19 mouse cellular contexts compared by ENCODE assay signal in genomic region chr9:48607417-48607816, GRCm38 (mm10). TPM values are rescaled to one million over a fixed set of nuclear protein-coding genes. Genes with fewer than 3 reads are reported as not detected.
A peak's percentile ranks its signal among the peaks of the same experiment; 100 is the strongest.
DNase-seq lines count a peak whose midpoint lies in the region; ATAC-seq and TF ChIP-seq lines count a peak whose summit lies in the region.
"Had no signal": no experiment of that assay in that cellular context is flagged by ENCODE, and none has a peak within 500 bp of the region (broad histone marks: within the 10 kb centered on the region; RNA-seq: fewer than 3 reads in every experiment).

No protein-coding gene starts in this region.

- TF ChIP-seq CTCF in midbrain, postnatal 0 days (IDR thresholded peaks at IDR 0.05) = no peak

- DNase-seq in heart, adult 11 months = peak; percentile 67
- no peak for DNase-seq in heart, adult 18-20 months
- DNase-seq in midbrain, embryonic 11.5 days (ENCODE audit: low spot score, missing footprints) = peak; percentile 87
- peak; percentile 33 for DNase-seq in R1 (ENCODE audit: low read depth, low spot score)
- DNase-seq in midbrain, postnatal 0 days (ENCODE audit: low spot score) = peak; percentile 15
- DNase-seq in right cerebral cortex, adult 2 months (ENCODE audit: low spot score in 2 of 2) = no peak
- DNase-seq: adrenal gland, postnatal 10 days; cerebellum, adult 18-20 months; cerebellum, adult 9-11 months; cerebellum, postnatal 36 days; forebrain, postnatal 0 days; gastrocnemius, postnatal 14 days; heart, postnatal 36 days had no signal

- no peak overlapping the region for H3K4me2 ChIP-seq in midbrain, embryonic 11.5 days
- no peak overlapping the region for H3K4me2 ChIP-seq in midbrain, embryonic 13.5 days (replicated peaks)
- no peak overlapping the region for H3K4me2 ChIP-seq in midbrain, postnatal 0 days (ENCODE audit: low read depth, low read length, poor library complexity, severe bottlenecking)
- H3K4me2 ChIP-seq: embryonic facial prominence, embryonic 12.5 days; heart, embryonic 13.5 days; hindbrain, embryonic 12.5 days had no signal

- 43% methylated on average over 7 of the region's 7 CpGs for WGBS in midbrain, embryonic 11.5 days
- WGBS in midbrain, embryonic 13.5 days = 24% methylated on average over 7 of the region's 7 CpGs
- WGBS in midbrain, postnatal 0 days = 25% methylated on average over 7 of the region's 7 CpGs

- H3K27ac ChIP-seq in midbrain, embryonic 11.5 days (ENCODE audit: low read depth, low read length) = no peak overlapping the region
- H3K27ac ChIP-seq in midbrain, embryonic 13.5 days = no peak overlapping the region
- no peak overlapping the region for H3K27ac ChIP-seq in midbrain, postnatal 0 days (ENCODE audit: low read depth, low read length)
- H3K27ac ChIP-seq: embryonic facial prominence, embryonic 12.5 days; heart, embryonic 13.5 days; hindbrain, embryonic 12.5 days; hindbrain, postnatal 0 days had no signal

- H3K4me1 ChIP-seq in midbrain, embryonic 11.5 days (ENCODE audit: control insufficient read depth, insufficient read depth, low read length) = no peaks in the 10 kb centered on the region
- 0 out of 2 replicates have a peak, but pooled peaks cover 4% of the 10 kb centered on the region for H3K4me1 ChIP-seq in midbrain, embryonic 13.5 days (replicated peaks)
- H3K4me1 ChIP-seq in midbrain, postnatal 0 days (ENCODE audit: insufficient read depth, low read length) = no peaks in the 10 kb centered on the region
- H3K4me1 ChIP-seq: hindbrain, embryonic 12.5 days had no signal

- H3K9ac ChIP-seq in midbrain, embryonic 11.5 days (ENCODE audit: low read length) = no peak overlapping the region
- H3K9ac ChIP-seq in midbrain, embryonic 13.5 days (replicated peaks) = no peak overlapping the region
- H3K9ac ChIP-seq in midbrain, postnatal 0 days (replicated peaks; ENCODE audit: low read length, poor library complexity, severe bottlenecking) = no peak overlapping the region
- H3K9ac ChIP-seq: embryonic facial prominence, embryonic 12.5 days; forebrain, postnatal 0 days; heart, embryonic 13.5 days; hindbrain, embryonic 12.5 days had no signal

- 0 out of 2 replicates have a peak, but pooled peaks have one; percentile 30 for ATAC-seq in midbrain, embryonic 11.5 days (ENCODE audit: low FRiP score)
- ATAC-seq in midbrain, embryonic 13.5 days = no peak
- ATAC-seq in midbrain, postnatal 0 days (ENCODE audit: low FRiP score) = no peak
- ATAC-seq: forebrain, postnatal 0 days; hindbrain, postnatal 0 days had no signal

- no peaks in the 10 kb centered on the region for H3K27me3 ChIP-seq in midbrain, embryonic 11.5 days (ENCODE audit: control insufficient read depth, insufficient read depth, low read length)
- no peaks in the 10 kb centered on the region for H3K27me3 ChIP-seq in midbrain, embryonic 13.5 days
- no peaks in the 10 kb centered on the region for H3K27me3 ChIP-seq in midbrain, postnatal 0 days (ENCODE audit: insufficient read depth, low read length)
- H3K27me3 ChIP-seq: embryonic facial prominence, embryonic 12.5 days; heart, embryonic 13.5 days; hindbrain, embryonic 12.5 days had no signal

- no peaks in the 10 kb centered on the region for H3K9me3 ChIP-seq in midbrain, embryonic 11.5 days (ENCODE audit: control insufficient read depth, low read length)
- no peaks in the 10 kb centered on the region for H3K9me3 ChIP-seq in midbrain, embryonic 13.5 days
- H3K9me3 ChIP-seq in midbrain, postnatal 0 days (ENCODE audit: low read length) = no peaks in the 10 kb centered on the region
- H3K9me3 ChIP-seq: embryonic facial prominence, embryonic 12.5 days; heart, embryonic 13.5 days; hindbrain, embryonic 12.5 days had no signal

- H3K4me3 ChIP-seq in midbrain, embryonic 11.5 days (ENCODE audit: low read depth, low read length) = no peak overlapping the region
- no peak overlapping the region for H3K4me3 ChIP-seq in midbrain, embryonic 13.5 days (replicated peaks)
- no peak overlapping the region for H3K4me3 ChIP-seq in midbrain, postnatal 0 days (ENCODE audit: low read depth, low read length)
- H3K4me3 ChIP-seq: embryonic facial prominence, embryonic 12.5 days; heart, embryonic 13.5 days; hindbrain, embryonic 12.5 days had no signal

- no peaks in the 10 kb centered on the region for H3K36me3 ChIP-seq in midbrain, embryonic 11.5 days (ENCODE audit: control insufficient read depth, insufficient read depth, low read length)
- no peaks in the 10 kb centered on the region for H3K36me3 ChIP-seq in midbrain, embryonic 13.5 days
- no peaks in the 10 kb centered on the region for H3K36me3 ChIP-seq in midbrain, postnatal 0 days (ENCODE audit: insufficient read depth, low read length)
- H3K36me3 ChIP-seq: embryonic facial prominence, embryonic 12.5 days; heart, embryonic 13.5 days; hindbrain, embryonic 12.5 days had no signal

RNA-seq across cellular contexts. Expression of gene Nnmt, which starts 2.5 kb away (rescaled TPM):
- 1 to 10 TPM; 4.1 to 6.2 TPM for total RNA-seq in heart, adult 18-20 months (2021)
- polyA plus RNA-seq in midbrain, embryonic 11.5 days (2014; fragmentation: Nextera tagmentation; extraction: Ambion mirVana) = 0.94 and 1.2 TPM in 2 replicates
- polyA plus RNA-seq in midbrain, embryonic 13.5 days (2015; fragmentation: Nextera tagmentation; extraction: Ambion mirVana) = 0.32 and 0.40 TPM in 2 replicates
- total RNA-seq in midbrain, postnatal 0 days (2014; rRNA removed) = 0.57 and 1.4 TPM in 2 replicates
- 3.1 and 3.5 TPM in 2 replicates for polyA plus RNA-seq in midbrain, postnatal 0 days (2015; fragmentation: Nextera tagmentation; extraction: Ambion mirVana)
- total RNA-seq: CH12.LX; hindbrain, postnatal 0 days had no signal

Comparison
In these comparisons a context has a peak if more than half of its experiments do, and no peak if none do; other contexts are left out.
1. DNase-seq: peak in heart, adult 11 months (single experiment), midbrain, embryonic 11.5 days (single experiment), R1 (single experiment) and midbrain, postnatal 0 days (single experiment); none in heart, adult 18-20 months (0 of 2) and right cerebral cortex, adult 2 months (0 of 2).